Mouse (Mus musculus) heart, postnatal 10 days (tissue): ENCODE results near the gene Foxd2. TPM values are rescaled to one million over a fixed set of nuclear protein-coding genes. Genes with fewer than 3 reads are reported as not detected.

ENCODE experiments used
- DNase-seq, 2 experiments: peaks; one replicate each; pipeline ENCODE4 v3.0.0; 2021
- intact Hi-C: fragments of 180-260 bp; cut with DNase I; formaldehyde crosslinking; loops from one replicate; pipeline ENCODE4 v1.15.1; 2025
- total RNA-seq, 2 experiments: library from RNA; stranded (reverse); gene quantifications; 2 replicates each; pipeline ENCODE4 v1.2.3; 2021

Foxd2 gene
- total RNA-seq, 2 experiments from 2014 or later = 0.47 to 0.77 TPM

- DNase-seq = peak; percentile 50 to 66
- intact Hi-C loops = loop anchor here (2.0 to 5.0 kb wide), 2 partner anchors 229 to 246 kb away; no protein-coding TSS in a partner anchor
These were observed 4.9 kb upstream of the Foxd2 start for GRCm38 (mm10) chr4:114913594-114913962.

- DNase-seq = no peak
- intact Hi-C loops = loop anchor here (2.0 to 5.0 kb wide), 2 partner anchors 228 to 246 kb away; no protein-coding TSS in a partner anchor
These were observed 4.3 kb upstream of the Foxd2 start for GRCm38 (mm10) chr4:114912705-114913593.

- peak in 1 of 2 experiments; percentile 46 for DNase-seq
- intact Hi-C loops = loop anchor here (5.0 to 10.0 kb wide), 4 partner anchors 147 to 505 kb away; partner anchors contain the start of genes Tal1 and Trabd2b
These were observed 1.2 kb upstream of the Foxd2 start for GRCm38 (mm10) chr4:114909602-114910484.

GRCm38 (mm10) chr4:114907951-114908828 is 483 bp downstream of the Foxd2 start:
- DNase-seq = peak in 1 of 2 experiments; percentile 35
- intact Hi-C loops = loop anchor here (5.0 to 10.0 kb wide), 3 partner anchors 149 to 503 kb away; partner anchors contain the start of genes Tal1 and Trabd2b

GRCm38 (mm10) chr4:114907056-114907917 is 1.4 kb downstream of the Foxd2 start:
- peak in 1 of 2 experiments; percentile 19 for DNase-seq
- intact Hi-C loops = loop anchor here (5.0 to 10.0 kb wide), 3 partner anchors 150 to 502 kb away; partner anchors contain the start of genes Tal1 and Trabd2b

- intact Hi-C loops = loop anchor here (5.0 to 10.0 kb wide), 3 partner anchors 151 to 501 kb away; partner anchors contain the start of genes Tal1 and Trabd2b
- DNase-seq = no peak
These were observed 2.5 kb downstream of the Foxd2 start for GRCm38 (mm10) chr4:114905969-114906680.

GRCm38 (mm10) chr4:114905501-114905900 is 3.2 kb downstream of the Foxd2 start:
- intact Hi-C loops = loop anchor here (5.0 to 10.0 kb wide), 3 partner anchors 152 to 501 kb away; partner anchors contain the start of genes Tal1 and Trabd2b
- no peak for DNase-seq

GRCm38 (mm10) chr4:114903422-114903782 is 5.3 kb downstream of the Foxd2 start:
- intact Hi-C loops = loop anchor here (10.0 kb wide), 1 partner anchor 499 kb away; the partner anchor contains the start of gene Trabd2b
- DNase-seq = no peak

GRCm38 (mm10) chr4:114902641-114903421 is 5.8 kb downstream of the Foxd2 start:
- intact Hi-C loops = loop anchor here (10.0 kb wide), 1 partner anchor 498 kb away; the partner anchor contains the start of gene Trabd2b

GRCm38 (mm10) chr4:114901643-114902351 is 6.9 kb downstream of the Foxd2 start:
- DNase-seq = peak in 1 of 2 experiments; percentile 25
- intact Hi-C loops = loop anchor here (10.0 kb wide), 1 partner anchor 497 kb away; the partner anchor contains the start of gene Trabd2b

More at GRCm38 (mm10) chr4:114902641-114903421, 5.8 kb downstream of the Foxd2 start:
- peak in 1 of 2 experiments; percentile 24 for DNase-seq

GRCm38 (mm10) chr4:114900866-114901642 is 7.6 kb downstream of the Foxd2 start:
- intact Hi-C loops = loop anchor here (10.0 kb wide), 1 partner anchor 496 kb away; the partner anchor contains the start of gene Trabd2b
- DNase-seq = no peak

- intact Hi-C loops = loop anchor here (10.0 kb wide), 1 partner anchor 495 kb away; the partner anchor contains the start of gene Trabd2b
- no peak for DNase-seq
These were observed 8.8 kb downstream of the Foxd2 start for GRCm38 (mm10) chr4:114899885-114900284.

- peak in 1 of 2 experiments; percentile 12 for DNase-seq
- intact Hi-C loops = no loop called here
These were observed 10.8 kb downstream of the Foxd2 start for GRCm38 (mm10) chr4:114897853-114898252.

- intact Hi-C loops = no loop called here
- DNase-seq = no peak
These were observed 26.4 kb downstream of the Foxd2 start for GRCm38 (mm10) chr4:114882232-114882631.

GRCm38 (mm10) chr4:114876441-114876972 is 32.2 kb downstream of the Foxd2 start:
- no peak for DNase-seq

More at GRCm38 (mm10) chr4:114876441-114876972, 32.2 kb downstream of the Foxd2 start:
- intact Hi-C loops = no loop called here
